Mouse (Mus musculus) left cerebral cortex, postnatal 36 days (tissue): ENCODE measurements at regions not wholly inside any gene's neighbourhood (a gene's known extent, or its start where the extent isn't known, plus 50 kb on each side); places are given as distances from the start of the nearest gene placed in this dataset.
"Not testable (repeated sequence)": the region's sequence is repeated elsewhere in the genome, so short reads cannot be mapped to it uniquely, and the experiment has no call there.

Experiments
- DNase-seq, 2 experiments: peaks; one replicate each; pipeline ENCODE4 v3.0.0; 2021 to 2022; ENCODE audit warnings: low spot score in 2 of 2, mixed read lengths in 1 of 2
- intact Hi-C: fragments of 180-260 bp; cut with DNase I; formaldehyde crosslinking; loops from one replicate; pipeline ENCODE4 v1.15.1; 2025

DNA sequence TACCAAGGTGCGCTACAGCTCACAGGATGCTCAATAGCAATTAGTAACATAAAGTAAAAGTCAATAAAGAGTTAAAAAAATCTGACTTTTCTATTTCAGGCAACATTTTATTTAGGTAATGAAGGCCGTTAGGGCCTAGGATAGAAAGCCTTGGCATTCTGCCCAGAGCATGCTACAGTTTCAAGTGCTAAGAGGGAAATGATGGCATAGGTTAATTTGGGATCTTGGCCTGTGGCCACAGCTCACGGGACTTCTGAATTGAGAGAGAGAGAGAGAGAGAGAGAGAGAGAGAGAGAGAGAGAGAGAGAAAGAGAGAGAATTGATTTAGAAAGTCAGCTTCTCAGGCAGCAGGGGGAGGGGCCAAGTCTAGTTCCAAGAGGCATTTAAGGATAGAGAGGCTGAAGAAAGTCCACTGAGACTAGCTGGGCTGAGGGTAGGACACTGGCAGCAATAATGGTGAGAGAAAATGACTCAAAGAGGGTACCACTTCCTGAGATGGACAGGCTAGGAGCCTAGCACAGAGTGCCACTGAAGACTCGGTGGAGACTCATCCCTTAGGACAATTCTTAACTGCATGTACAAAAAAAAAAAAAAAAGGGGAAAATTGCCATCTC is 52.6 kb upstream of the Klf14 start:
- intact Hi-C loops, result no loop called here

DNA sequence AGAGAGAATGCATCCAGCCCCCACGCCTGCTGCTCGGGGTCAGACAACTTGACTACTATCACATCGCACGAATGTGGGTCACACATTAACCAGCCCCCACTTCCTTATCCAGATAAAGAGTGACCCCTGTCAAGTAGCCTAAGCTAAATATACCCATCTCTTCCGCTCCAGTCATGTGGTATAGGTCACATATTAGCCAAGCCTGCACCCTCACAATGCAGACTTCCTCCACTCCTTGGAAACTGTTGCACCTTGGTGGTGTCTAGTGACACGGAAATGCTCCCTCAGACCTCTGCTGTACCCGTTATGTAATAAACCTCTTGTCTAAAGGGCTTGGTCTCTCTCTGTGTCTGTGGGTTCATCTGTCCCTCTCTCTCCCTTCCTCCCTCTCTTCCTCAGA is 57.7 kb upstream of the Klf14 start:
- no peak for DNase-seq
- intact Hi-C loops, result no loop called here

More for the DNA sequence above, 52.6 kb upstream of the Klf14 start:
- DNase-seq, result no peak

DNA sequence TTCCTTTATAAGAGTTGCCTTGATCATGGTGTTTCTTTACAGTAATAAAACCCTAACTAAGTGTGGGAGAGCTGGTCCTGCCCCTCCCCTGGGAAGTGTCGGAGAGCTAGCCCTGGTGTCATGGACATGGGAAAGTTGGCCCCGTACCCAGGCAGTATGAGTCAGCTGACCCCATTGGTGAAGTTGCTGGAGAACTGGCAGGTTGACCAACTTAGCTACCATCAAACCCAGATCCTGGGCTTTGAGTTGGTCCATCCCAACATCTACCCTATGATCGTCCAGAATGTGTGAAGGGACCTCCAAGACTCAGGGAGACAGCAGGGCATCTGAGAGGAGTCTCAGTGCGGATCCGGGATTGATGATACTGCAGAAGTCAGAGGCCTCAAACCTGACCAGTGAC is 62.9 kb upstream of the Klf14 start:
- intact Hi-C loops, result no loop called here
- DNase-seq, result no peak

DNA sequence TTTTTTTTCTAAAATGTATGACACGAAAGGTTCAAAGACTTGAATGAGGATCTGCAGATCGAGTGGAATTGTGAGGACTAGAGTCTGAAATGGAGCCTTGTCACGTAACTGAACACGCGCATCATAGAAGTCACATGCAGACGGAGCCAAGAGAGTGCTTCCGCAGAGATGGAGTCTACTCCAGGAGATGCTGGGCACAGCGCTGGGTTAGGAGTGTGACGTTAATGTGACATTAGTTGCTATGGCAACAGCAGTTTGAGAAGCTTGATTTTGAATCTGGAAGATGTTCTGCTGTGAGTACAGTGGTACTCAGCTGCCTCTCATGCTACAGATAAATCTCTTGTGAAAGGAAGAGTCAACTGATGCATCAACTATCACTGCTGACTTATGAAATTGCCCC is 70.9 kb upstream of the Klf14 start:
- intact Hi-C loops, result loop anchor here (5.0 kb wide), 1 partner anchor 627 kb away; the partner anchor contains the start of gene Klhdc10
- peak in 1 of 2 experiments; percentile 46 for DNase-seq

DNA sequence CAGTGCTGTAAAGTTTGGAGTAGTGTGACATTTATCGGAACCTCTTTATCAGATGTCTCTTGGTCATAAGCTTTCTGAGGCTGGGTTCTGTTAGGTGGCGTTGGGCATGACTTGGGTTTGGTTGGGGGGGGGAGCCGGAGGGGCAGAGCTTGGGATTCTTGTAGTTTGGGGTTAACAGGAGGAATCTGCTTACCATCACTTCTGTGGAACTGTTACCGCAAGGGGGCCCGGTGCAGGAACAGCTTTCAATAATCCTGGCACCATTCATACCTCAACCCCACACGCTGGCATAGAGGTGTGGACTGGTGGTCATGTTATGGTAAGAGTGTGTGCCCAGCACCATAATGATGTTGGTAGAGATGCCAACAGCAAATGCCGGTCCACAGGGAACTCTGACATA is 72.1 kb upstream of the Klf14 start:
- no peak for DNase-seq
- intact Hi-C loops, result loop anchor here (5.0 kb wide), 1 partner anchor 629 kb away; the partner anchor contains the start of gene Klhdc10

DNA sequence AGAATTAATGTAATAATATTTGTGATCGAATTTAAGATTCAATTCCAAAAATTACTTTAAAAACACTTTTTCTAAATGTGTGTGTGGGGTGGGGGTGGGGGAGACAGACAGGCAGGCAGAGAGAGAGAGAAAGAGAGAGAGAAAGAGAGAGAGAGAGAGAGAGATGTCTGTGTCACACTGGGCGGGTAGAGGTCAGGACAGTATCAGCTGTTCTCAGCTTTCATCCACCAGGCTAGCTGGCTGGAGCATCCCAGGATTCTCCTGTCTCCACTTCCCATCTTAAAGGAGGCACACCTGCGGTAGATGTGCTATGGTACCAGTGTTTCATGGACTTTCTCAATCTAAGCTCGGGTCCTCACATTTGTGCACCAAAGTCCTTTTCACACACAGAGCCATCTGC is 73.3 kb upstream of the Klf14 start:
- no peak for DNase-seq
- intact Hi-C loops, result loop anchor here (5.0 kb wide), 1 partner anchor 630 kb away; the partner anchor contains the start of gene Klhdc10

DNA sequence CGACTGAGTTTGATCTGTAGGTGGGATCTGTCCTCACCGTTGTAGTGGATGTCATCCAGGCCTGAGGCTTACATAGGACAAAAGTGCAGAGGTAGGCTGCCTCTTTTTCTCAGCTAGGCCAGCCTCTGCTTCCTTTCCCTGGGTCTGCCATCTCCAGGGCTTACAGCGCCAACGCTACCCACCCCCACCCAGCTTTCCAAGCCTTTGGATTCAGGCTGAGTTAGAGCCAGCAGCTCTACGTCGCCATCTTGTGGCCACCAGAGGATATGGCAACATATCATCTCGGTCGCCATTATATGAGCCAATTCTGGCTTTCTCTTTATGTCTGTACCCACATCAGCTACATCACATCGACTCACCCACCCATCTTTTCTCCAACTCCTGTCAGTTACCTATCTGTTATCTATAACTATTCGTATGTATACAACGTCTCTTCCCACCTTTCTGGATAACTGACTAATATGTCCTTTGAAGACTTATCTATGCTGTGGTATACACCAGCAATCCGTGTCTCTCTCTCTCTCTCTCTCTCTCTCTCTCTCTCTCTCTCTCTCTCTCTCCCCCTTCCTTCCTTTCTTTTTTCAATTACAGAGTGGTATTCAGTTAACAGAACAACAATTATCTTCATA is 74.2 kb upstream of the Klf14 start:
- peak; percentile 53 to 54 for DNase-seq
- intact Hi-C loops, result loop anchor here (5.0 kb wide), 1 partner anchor 631 kb away; the partner anchor contains the start of gene Klhdc10

DNA sequence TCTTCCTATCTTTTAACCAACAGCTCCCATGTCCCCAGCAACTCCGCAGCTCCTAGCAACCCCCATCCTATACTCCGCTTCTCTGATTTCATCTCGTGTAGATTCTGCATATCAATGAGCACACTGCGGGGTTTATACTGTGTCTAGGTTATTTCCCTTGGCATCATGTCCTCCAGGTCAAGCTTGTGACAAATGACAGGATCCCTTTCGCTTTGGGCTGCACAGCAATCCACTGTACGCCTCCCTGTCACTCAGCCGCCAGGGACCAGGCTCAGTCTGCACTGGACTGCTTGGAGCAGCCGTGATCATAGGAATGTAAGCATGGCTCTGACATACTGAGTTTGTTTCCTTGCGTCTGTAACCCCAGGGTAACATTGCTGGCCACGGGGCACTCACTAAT is 75.9 kb upstream of the Klf14 start:
- DNase-seq, result no peak
- intact Hi-C loops, result loop anchor here (5.0 kb wide), 1 partner anchor 632 kb away; the partner anchor contains the start of gene Klhdc10

DNA sequence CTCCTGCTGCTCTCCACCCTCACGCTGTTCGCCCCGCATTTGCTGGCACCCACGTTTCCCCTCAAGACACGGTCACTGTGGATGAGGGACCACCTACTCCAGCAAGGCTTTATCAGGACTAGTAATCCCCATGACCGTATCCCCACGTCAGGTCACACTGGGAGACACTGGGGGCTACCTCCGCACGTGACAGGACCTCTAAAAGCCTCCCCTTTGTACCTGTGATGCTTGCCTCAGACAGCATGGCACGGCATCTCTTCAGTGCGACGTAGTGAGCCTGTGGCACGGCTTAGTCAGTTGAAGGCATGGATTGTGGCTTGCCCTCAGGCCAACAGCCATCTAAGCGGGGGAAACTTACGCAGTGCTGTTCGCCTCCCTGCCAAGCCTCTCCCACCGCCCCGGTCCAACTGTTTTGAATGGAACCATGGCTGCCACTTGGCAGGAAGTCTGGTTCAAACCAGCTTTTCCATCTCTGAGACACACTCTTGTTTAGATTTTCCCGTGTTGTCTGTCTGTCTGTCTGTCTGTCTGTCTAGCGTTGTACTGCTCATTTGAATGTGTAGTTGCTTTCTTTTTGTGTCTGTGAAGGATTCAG is 79.0 kb upstream of the Klf14 start:
- intact Hi-C loops, result no loop called here
- no peak for DNase-seq

DNA sequence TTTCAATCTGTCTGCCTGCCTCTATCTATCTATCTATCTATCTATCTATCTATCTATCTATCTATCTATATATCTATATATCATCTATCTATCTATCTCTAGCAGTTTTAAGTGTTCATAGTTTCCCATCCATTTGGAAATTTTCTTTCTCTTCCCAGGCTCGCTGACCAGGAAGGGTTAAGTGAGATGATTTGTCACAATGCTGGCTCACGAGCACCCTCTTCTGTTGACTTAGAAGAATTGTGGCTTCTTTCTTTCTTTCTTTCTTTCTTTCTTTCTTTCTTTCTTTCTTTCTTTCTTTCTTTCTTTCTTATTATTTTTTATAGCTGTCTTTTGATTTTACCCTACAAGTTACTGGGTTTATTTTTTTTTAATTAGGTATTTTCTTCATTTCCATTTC is 79.6 kb upstream of the Klf14 start:
- intact Hi-C loops, DNase-seq: not testable (repeated sequence)

DNA sequence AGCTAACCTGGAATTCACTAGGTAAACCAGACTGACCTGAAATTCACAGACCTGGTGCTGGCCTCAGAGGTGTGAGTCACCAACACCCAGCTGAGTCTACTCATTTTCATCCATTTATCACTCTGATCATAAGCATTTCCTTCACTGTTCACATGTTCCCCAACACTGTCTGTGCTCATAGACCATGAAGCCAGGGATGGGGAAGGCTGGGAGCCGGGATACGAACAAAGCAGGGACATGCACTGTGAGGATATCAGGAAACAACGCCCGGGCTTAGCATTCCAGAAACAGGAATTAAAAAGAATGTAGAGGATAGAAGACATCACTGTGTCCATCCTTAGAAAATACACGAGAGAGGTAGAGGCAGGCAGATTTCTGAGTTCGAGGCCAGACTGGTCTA is 80.6 kb upstream of the Klf14 start:
- intact Hi-C loops, result no loop called here

DNA sequence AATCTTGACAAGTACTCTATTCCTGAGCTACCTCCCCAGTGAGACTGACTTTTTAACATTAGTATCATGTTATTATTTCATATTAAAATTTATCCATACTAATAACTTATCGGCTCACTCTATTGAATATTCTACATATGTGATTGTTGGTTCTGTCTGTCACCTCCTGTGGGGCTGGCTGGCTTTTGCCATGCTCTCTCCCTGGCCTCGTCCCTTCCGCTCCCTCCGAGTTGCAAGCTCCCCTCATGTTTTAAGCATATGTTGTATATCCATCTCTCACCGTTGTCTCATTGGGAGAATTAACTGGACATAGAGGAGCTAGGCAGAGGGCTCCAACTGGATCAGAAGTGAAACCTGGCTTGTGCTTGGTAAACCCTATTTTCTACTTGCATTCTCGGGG is 81.9 kb upstream of the Klf14 start:
- no peak for DNase-seq
- intact Hi-C loops, result no loop called here

More for the DNA sequence above, 80.6 kb upstream of the Klf14 start:
- no peak for DNase-seq

DNA sequence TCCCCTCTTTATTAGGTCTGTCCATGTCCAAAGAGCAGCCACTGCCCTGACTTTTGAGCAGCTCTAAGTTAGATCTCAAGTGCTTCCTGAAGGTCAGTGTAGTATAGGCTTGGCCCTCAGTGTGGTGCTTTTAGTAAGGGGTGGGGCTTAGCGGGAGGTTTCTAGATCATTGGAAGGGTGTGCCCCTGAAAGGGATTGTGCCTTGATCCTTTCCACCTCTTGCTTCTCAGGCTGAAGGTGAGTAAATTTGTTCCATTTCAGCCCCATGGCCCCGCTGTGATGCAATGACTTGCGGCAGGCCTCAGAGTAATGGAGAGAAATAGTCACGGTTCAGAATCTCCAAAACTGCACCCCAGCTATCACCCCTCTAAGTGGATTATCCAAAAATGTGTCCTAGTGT is 84.5 kb upstream of the Klf14 start:
- intact Hi-C loops, result no loop called here

DNA sequence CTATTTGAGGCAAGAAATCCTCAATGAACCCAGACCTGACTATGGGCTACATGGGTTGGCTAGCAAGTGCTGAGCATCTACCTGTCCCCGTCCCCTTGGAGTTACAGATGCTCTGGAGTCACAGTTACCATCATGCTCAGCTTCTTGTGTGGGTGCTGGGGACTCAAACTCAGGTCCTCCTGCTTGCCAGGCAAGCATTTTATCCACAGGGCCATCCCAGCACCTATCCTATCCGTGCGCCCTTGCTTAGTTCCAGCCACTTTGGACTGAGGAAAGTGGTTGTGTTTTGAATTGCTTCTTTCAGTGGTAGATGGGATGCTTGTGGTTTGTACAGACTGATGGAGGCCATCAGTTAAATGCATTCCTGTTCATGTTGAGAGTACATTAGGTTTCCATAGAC is 85.0 kb upstream of the Klf14 start:
- no peak for DNase-seq
- intact Hi-C loops, result no loop called here

More for the DNA sequence above, 84.5 kb upstream of the Klf14 start:
- no peak for DNase-seq

DNA sequence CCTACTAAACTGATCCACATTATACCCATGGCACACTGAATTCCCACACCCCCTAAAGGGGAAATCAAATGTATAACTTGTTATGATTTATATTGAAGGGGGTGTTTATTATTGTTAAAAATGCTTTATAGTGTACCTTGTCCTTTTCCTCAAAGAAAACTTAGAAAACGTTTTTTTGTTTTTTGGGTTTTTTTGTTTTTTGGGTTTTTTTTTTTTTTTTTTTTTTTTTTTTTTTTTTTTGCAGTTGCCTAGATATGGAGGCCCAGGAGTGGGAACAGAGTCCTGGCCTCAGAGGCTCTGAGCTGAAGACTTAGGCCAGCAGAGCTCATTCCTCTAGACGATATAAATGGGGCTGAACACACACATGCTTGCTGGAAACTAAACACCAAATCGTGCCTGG is 87.3 kb upstream of the Klf14 start:
- DNase-seq, result no peak

DNA sequence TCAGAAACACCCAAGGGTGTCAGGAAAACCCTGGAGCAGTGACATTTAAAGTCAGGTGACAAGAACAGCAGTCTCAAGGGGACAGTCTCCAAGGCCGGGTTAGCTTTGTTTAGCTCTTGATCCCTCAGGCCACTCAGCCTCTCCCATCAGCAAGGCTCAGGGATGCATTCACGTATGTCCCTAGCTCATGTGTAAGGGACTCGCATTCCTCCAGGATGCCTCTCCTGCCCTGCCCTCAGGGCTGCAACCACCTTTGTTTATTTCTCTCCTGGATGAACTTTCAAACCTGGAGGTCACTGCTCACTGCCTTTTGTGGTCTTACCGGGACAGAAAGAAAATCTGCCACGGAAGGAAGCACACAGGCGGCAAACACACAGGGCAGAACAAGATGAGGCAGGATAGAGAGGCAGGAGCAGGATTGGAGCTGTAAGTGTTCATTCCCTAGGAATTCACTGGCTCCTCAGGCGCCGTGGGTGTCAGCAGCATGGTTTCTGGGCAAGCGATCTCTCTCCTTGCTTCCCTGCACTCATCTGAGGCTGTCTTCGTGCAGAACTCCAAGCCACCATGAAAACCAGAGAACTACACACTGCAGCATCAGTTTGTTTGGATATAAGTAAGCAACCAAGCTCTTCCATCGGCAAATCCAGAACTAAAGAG is 90.2 kb upstream of the Klf14 start:
- no peak for DNase-seq
- intact Hi-C loops, result no loop called here

More for the DNA sequence above, 87.3 kb upstream of the Klf14 start:
- intact Hi-C loops, result no loop called here

DNA sequence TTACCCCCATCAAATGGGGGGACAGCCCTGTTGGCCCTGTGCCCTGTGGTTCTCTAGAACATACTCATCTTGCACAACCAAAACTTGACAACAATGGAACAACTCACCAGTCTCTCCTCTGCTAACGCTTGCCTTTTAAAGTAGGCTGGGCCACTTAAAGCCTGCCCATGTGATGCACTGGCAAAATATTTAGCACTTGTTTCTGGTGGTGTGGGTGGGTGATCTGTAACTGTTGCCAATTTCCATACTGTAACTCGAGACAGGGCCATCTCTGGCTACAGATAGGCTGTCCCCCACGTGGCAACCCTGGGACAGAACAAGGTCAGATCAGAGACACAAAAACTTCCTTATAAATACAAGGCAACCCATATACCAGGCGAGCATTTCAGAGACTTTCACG is 92.0 kb upstream of the Klf14 start:
- intact Hi-C loops, result no loop called here
- no peak for DNase-seq

DNA sequence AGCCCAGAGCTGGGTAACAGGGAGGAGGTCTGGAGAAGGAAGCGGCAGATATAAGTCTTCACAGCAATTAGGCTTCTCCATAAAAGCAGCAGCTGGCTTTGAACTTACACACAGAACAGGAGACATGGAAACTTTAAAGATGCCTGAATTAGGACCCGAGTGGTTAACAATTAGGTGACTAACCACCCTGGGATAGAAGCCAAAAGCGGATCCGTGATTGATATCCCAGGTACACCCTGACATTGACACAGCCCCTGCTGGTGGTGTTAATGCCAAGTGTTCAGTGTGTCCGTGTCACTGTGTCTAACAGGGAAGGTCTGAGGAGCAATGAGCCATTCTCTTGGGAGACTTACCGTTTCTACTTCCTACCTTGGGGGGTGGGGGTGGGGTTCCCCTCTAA is 92.9 kb upstream of the Klf14 start:
- no peak for DNase-seq
- intact Hi-C loops, result no loop called here

DNA sequence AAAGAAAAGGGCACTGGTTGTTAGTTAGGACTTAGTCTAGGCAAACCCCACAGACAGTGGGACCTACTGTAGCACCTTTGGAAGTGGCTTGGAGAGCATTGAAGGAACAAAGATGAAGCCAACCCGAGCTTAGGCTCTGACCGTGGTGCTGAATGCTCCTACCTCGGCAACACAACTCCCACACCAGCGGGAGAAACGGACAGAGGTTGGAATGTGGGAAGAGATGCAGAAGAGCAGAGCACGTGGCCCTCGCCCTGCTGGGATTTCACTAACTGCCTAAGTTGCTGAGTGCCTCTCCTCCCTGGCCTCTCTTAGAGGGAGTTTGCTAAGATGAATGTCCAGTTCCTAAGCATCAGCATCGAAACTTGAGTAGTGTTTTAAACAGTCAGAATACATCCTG is 94.1 kb upstream of the Klf14 start:
- intact Hi-C loops, result no loop called here

DNA sequence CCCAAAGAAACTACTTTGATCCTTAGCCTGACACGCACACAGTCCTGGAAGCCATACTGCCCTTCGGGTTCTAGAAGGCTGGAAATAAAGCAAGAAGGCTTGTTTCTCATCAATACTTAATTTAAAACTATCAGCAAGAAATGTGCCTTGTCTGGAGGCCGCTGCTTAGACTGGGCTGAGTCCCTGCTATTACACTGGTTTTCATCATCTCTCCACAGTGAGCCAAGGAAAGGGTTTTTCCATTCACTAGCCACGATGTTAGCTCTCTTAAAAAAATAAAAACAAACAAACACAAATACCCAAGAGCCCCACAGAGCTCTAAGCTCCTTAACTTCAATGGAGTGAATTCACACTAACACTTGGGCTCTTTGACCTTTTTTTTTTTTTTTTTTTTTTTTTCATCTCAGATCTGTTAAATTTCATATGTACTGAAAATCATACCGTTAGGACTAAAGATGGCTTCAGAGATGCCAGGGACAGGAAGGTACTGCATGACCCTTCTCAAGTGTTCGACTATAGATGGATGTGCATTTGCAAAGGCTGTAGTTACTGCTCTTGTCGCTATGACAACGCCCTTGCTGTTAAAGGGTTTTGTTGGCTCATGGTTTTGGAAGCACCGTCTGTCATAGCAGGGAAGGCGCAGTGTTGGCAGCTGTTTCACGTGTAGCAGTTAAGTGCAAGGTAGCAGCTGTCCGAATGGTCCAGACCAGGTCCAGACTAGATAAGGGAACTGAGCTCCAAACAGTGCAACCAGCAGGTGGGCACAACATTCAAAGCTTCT is 98.1 kb upstream of the Klf14 start:
- intact Hi-C loops, result no loop called here
- no peak for DNase-seq

More for the DNA sequence above, 94.1 kb upstream of the Klf14 start:
- no peak for DNase-seq
